Mouse (Mus musculus): ENCODE measurements around the gene Map3k5.

GRCm38 (mm10) chr10:20111508-20111907 is 177.2 kb downstream of the Map3k5 start:
- TF ChIP-seq POLR2A (IDR thresholded peaks at IDR 0.05; ENCODE audit: low read depth, low read length) (no peak), CTCF (conservative IDR thresholded peaks at IDR 0.05; ENCODE audit: insufficient read depth, insufficient read length, low read depth, low read length) (no peak)
